Mouse (Mus musculus) limb, embryonic 15.5 days (tissue): ENCODE data around the gene Nudt16l1. TPM values are rescaled to one million over a fixed set of nuclear protein-coding genes. Genes with fewer than 3 reads are reported as not detected.

Experiments used
- ATAC-seq: fragments of 200-750 bp; cut with Nextera tagmentation; 2 replicates; pipeline ENCODE4 v1.8.0; 2017; ENCODE audit warnings: low read depth, moderate TSS enrichment; ENCODE audit not compliant: insufficient number of reproducible peaks, low FRiP score, low TSS enrichment
- H3K27ac ChIP-seq: fragments of 300-500 bp; sonication (generic); 2 replicates; pipeline ENCODE4 v1.5.1; 2015; ENCODE audit warnings: moderate library complexity, mild to moderate bottlenecking, inconsistent platforms
- H3K27me3 ChIP-seq: fragments of 300-500 bp; sonication (generic); 2 replicates; pipeline ENCODE4 v1.6.1; 2015; ENCODE audit warnings: inconsistent platforms
- H3K36me3 ChIP-seq: fragments of 300-500 bp; sonication (generic); 2 replicates; pipeline ENCODE4 v1.6.1; 2015; ENCODE audit warnings: inconsistent platforms
- H3K4me1 ChIP-seq: fragments of 300-500 bp; sonication (generic); 2 replicates; pipeline ENCODE4 v1.6.1; 2015; ENCODE audit warnings: inconsistent platforms
- H3K4me2 ChIP-seq: fragments of 300-500 bp; sonication (generic); 2 replicates; pipeline ENCODE4 v1.6.1; 2015; ENCODE audit warnings: mild to moderate bottlenecking, inconsistent platforms
- H3K4me3 ChIP-seq: fragments of 300-500 bp; sonication (generic); 2 replicates; pipeline ENCODE4 v1.5.1; 2015; ENCODE audit warnings: mild to moderate bottlenecking, inconsistent platforms
- H3K9ac ChIP-seq: fragments of 300-500 bp; sonication (generic); 2 replicates; pipeline ENCODE4 v1.6.1; 2015; ENCODE audit warnings: inconsistent platforms
- H3K9me3 ChIP-seq: fragments of 300-500 bp; sonication (generic); 2 replicates; pipeline ENCODE4 v1.6.1; 2016; ENCODE audit warnings: inconsistent platforms
- WGBS: fragments of 180-500 bp; shearing (Covaris S2); methylation state at CpG from one replicate; pipeline ENCODE4 v1.1.7; 2015; 5-methylcytosine and 5-hydroxymethylcytosine counted together
- polyA plus RNA-seq: library from polyadenylated mRNA; unstranded; fragments of >200 nt; fragmentation: Nextera tagmentation; extraction: Ambion mirVana; gene quantifications from 2 replicates; pipeline ENCODE4 v1.2.1, GENCODE M21; 2015

Nudt16l1 gene
- polyA plus RNA-seq, 1 experiment from 2014 or later = 151 TPM

GRCm38 (mm10) chr16:4940311-4940850 lies 1.8 kb downstream of the Nudt16l1 start:
- H3K4me1 ChIP-seq = peaks cover 18% of the 10 kb centered on the region
- no peak overlapping the region for H3K9ac ChIP-seq
- peak overlapping the region; percentile 82 for H3K4me2 ChIP-seq
- 85% methylated on average over 10 of the region's 10 CpGs for WGBS
- no peak for ATAC-seq
- peaks cover 81% of the 10 kb centered on the region for H3K36me3 ChIP-seq
- H3K9me3 ChIP-seq = no peaks in the 10 kb centered on the region
- no peaks in the 10 kb centered on the region for H3K27me3 ChIP-seq
- H3K4me3 ChIP-seq = no peak overlapping the region
- no peak overlapping the region for H3K27ac ChIP-seq

- Histone ChIP-seq H3K27me3 (no peaks in the 10 kb centered on the region), H3K4me3 (no peak overlapping the region), H3K27ac (no peak overlapping the region), H3K4me2 (no peak overlapping the region), H3K9me3 (no peaks in the 10 kb centered on the region), H3K4me1 (peaks cover 18% of the 10 kb centered on the region), H3K9ac (no peak overlapping the region), H3K36me3 (peaks cover 79% of the 10 kb centered on the region)
- ATAC-seq = no peak
Measured at GRCm38 (mm10) chr16:4941016-4941415, 2.5 kb downstream of the Nudt16l1 start.

- H3K4me2 ChIP-seq = no peak overlapping the region
- 87% methylated on average over 8 of the region's 8 CpGs for WGBS
Measured at GRCm38 (mm10) chr16:4942868-4943267, 4.3 kb downstream of the Nudt16l1 start.

GRCm38 (mm10) chr16:4943431-4943830 lies 4.9 kb downstream of the Nudt16l1 start:
- 94% methylated on average over 3 of the region's 3 CpGs for WGBS
- H3K9me3 ChIP-seq = no peaks in the 10 kb centered on the region
- peaks cover 80% of the 10 kb centered on the region for H3K36me3 ChIP-seq

More at GRCm38 (mm10) chr16:4942868-4943267, 4.3 kb downstream of the Nudt16l1 start:
- Histone ChIP-seq H3K4me1 (peaks cover 18% of the 10 kb centered on the region), H3K4me3 (no peak overlapping the region), H3K27me3 (no peaks in the 10 kb centered on the region), H3K9me3 (no peaks in the 10 kb centered on the region), H3K9ac (no peak overlapping the region), H3K27ac (no peak overlapping the region), H3K36me3 (peaks cover 79% of the 10 kb centered on the region)
- ATAC-seq = no peak

GRCm38 (mm10) chr16:4945415-4945814 lies 6.9 kb downstream of the Nudt16l1 start:
- ATAC-seq = no peak

More at GRCm38 (mm10) chr16:4943431-4943830, 4.9 kb downstream of the Nudt16l1 start:
- no peak overlapping the region for H3K4me3 ChIP-seq
- H3K9ac ChIP-seq = no peak overlapping the region
- ATAC-seq = no peak
- H3K4me1 ChIP-seq = peaks cover 15% of the 10 kb centered on the region
- H3K27ac ChIP-seq = no peak overlapping the region
- H3K4me2 ChIP-seq = no peak overlapping the region
- no peaks in the 10 kb centered on the region for H3K27me3 ChIP-seq

GRCm38 (mm10) chr16:4946155-4946554 lies 7.6 kb downstream of the Nudt16l1 start:
- H3K4me3 ChIP-seq = no peak overlapping the region
- no peak overlapping the region for H3K4me2 ChIP-seq
- no peak overlapping the region for H3K27ac ChIP-seq
- WGBS = 87% methylated on average over 3 of the region's 3 CpGs
- ATAC-seq = no peak
- no peaks in the 10 kb centered on the region for H3K9me3 ChIP-seq
- no peak overlapping the region for H3K9ac ChIP-seq
- no peaks in the 10 kb centered on the region for H3K4me1 ChIP-seq
- peaks cover 88% of the 10 kb centered on the region for H3K36me3 ChIP-seq
- no peaks in the 10 kb centered on the region for H3K27me3 ChIP-seq

More at GRCm38 (mm10) chr16:4945415-4945814, 6.9 kb downstream of the Nudt16l1 start:
- no peak overlapping the region for H3K4me3 ChIP-seq
- no peak overlapping the region for H3K9ac ChIP-seq
- peaks cover 90% of the 10 kb centered on the region for H3K36me3 ChIP-seq
- H3K4me1 ChIP-seq = peaks cover 2% of the 10 kb centered on the region
- no peaks in the 10 kb centered on the region for H3K9me3 ChIP-seq
- H3K27ac ChIP-seq = no peak overlapping the region
- H3K4me2 ChIP-seq = no peak overlapping the region
- no peaks in the 10 kb centered on the region for H3K27me3 ChIP-seq
- WGBS = 75% methylated on average over 4 of the region's 4 CpGs

GRCm38 (mm10) chr16:4947378-4947777 lies 8.8 kb downstream of the Nudt16l1 start:
- no peak for ATAC-seq
- no peak overlapping the region for H3K4me3 ChIP-seq
- H3K4me2 ChIP-seq = no peak overlapping the region
- H3K9ac ChIP-seq = no peak overlapping the region
- no peak overlapping the region for H3K27ac ChIP-seq
- WGBS = 88% methylated on average over 4 of the region's 4 CpGs
- no peaks in the 10 kb centered on the region for H3K27me3 ChIP-seq
- no peaks in the 10 kb centered on the region for H3K9me3 ChIP-seq
- H3K36me3 ChIP-seq = peaks cover 87% of the 10 kb centered on the region
- H3K4me1 ChIP-seq = no peaks in the 10 kb centered on the region

GRCm38 (mm10) chr16:4956609-4957008 lies 18.0 kb downstream of the Nudt16l1 start:
- peaks cover 74% of the 10 kb centered on the region for H3K36me3 ChIP-seq
- no peak overlapping the region for H3K9ac ChIP-seq
- no peaks in the 10 kb centered on the region for H3K27me3 ChIP-seq
- H3K4me2 ChIP-seq = no peak overlapping the region
- ATAC-seq = no peak
- no peaks in the 10 kb centered on the region for H3K9me3 ChIP-seq
- H3K4me3 ChIP-seq = no peak overlapping the region
- no peak overlapping the region for H3K27ac ChIP-seq
- H3K4me1 ChIP-seq = 0 out of 2 replicates have a peak, but pooled peaks cover 3% of the 10 kb centered on the region
- WGBS = 85% methylated on average over 3 of the region's 3 CpGs

GRCm38 (mm10) chr16:4957446-4957845 lies 18.9 kb downstream of the Nudt16l1 start:
- Histone ChIP-seq H3K4me2 (no peak overlapping the region), H3K36me3 (peaks cover 66% of the 10 kb centered on the region), H3K27ac (no peak overlapping the region), H3K9me3 (no peaks in the 10 kb centered on the region), H3K4me1 (peaks cover 5% of the 10 kb centered on the region; the same call in 1 of the 2 replicates), H3K4me3 (no peak overlapping the region), H3K27me3 (no peaks in the 10 kb centered on the region), H3K9ac (no peak overlapping the region)
- 90% methylated on average over 3 of the region's 3 CpGs for WGBS
- no peak for ATAC-seq

GRCm38 (mm10) chr16:4960260-4960659 lies 21.7 kb downstream of the Nudt16l1 start:
- 88% methylated on average over 8 of the region's 8 CpGs for WGBS
- no peaks in the 10 kb centered on the region for H3K9me3 ChIP-seq
- H3K9ac ChIP-seq = no peak overlapping the region
- H3K36me3 ChIP-seq = peaks cover 40% of the 10 kb centered on the region
- H3K4me1 ChIP-seq = peaks cover 18% of the 10 kb centered on the region
- no peak overlapping the region for H3K4me3 ChIP-seq
- H3K27ac ChIP-seq = no peak overlapping the region
- H3K4me2 ChIP-seq = no peak overlapping the region
- ATAC-seq = no peak
- H3K27me3 ChIP-seq = no peaks in the 10 kb centered on the region

GRCm38 (mm10) chr16:4963346-4963745 lies 24.8 kb downstream of the Nudt16l1 start:
- WGBS = 38% methylated on average over 9 of the region's 9 CpGs
- no peaks in the 10 kb centered on the region for H3K27me3 ChIP-seq
- H3K9me3 ChIP-seq = no peaks in the 10 kb centered on the region
- no peak overlapping the region for H3K27ac ChIP-seq
- H3K4me2 ChIP-seq = peak overlapping the region; percentile 77
- H3K4me1 ChIP-seq = peaks cover 18% of the 10 kb centered on the region
- ATAC-seq = no peak
- H3K9ac ChIP-seq = peak overlapping the region; percentile 85
- H3K36me3 ChIP-seq = 0 out of 2 replicates have a peak, but pooled peaks cover 12% of the 10 kb centered on the region
- peak overlapping the region; percentile 99 for H3K4me3 ChIP-seq

- H3K27me3 ChIP-seq = no peaks in the 10 kb centered on the region
- H3K9ac ChIP-seq = peak within 1 kb of the TSS; percentile 85
Measured at GRCm38 (mm10) chr16:4963797-4964709, 25.5 kb downstream of the Nudt16l1 start, which contains the start of gene Anks3. Anks3 (minus strand) TSS chr16:4964205.

More at GRCm38 (mm10) chr16:4963797-4964709, 25.5 kb downstream of the Nudt16l1 start, which contains the start of gene Anks3:
- peak within 1 kb of the TSS; percentile 99 for H3K4me3 ChIP-seq
- H3K9me3 ChIP-seq = no peaks in the 10 kb centered on the region
- 0 out of 2 replicates have a peak, but pooled peaks cover 10% of the 10 kb centered on the region for H3K36me3 ChIP-seq
- peaks cover 17% of the 10 kb centered on the region for H3K4me1 ChIP-seq
- H3K4me2 ChIP-seq = peak within 1 kb of the TSS; percentile 77
- peak; percentile 97 for ATAC-seq
- H3K27ac ChIP-seq = peak within 1 kb of the TSS; percentile 83
- WGBS = under 1% methylated on average over 76 of the region's 76 CpGs
